Mouse (Mus musculus) embryonic fibroblast, embryonic 13.5 days (primary cell): ENCODE measurements around the gene Kmo. TPM values are rescaled to one million over a fixed set of nuclear protein-coding genes. Genes with fewer than 3 reads are reported as not detected.

ENCODE experiments used
- H3K27ac ChIP-seq: 2 replicates; pipeline ENCODE4 v1.5.1; 2012; ENCODE audit warnings: low read length, control low read depth, inconsistent platforms; ENCODE audit not compliant: insufficient read depth
- H3K4me1 ChIP-seq: 2 replicates; pipeline ENCODE4 v1.6.1; 2011; ENCODE audit warnings: low read length; ENCODE audit not compliant: control insufficient read depth, insufficient read depth
- H3K4me3 ChIP-seq: 2 replicates; pipeline ENCODE4 v1.5.1; 2011; ENCODE audit warnings: mild to moderate bottlenecking, control low read depth, low read length; ENCODE audit not compliant: insufficient read depth
- CTCF ChIP-seq: IDR thresholded peaks from 2 replicates; pipeline ENCODE4 v1.5.1; 2011; ENCODE audit warnings: mild to moderate bottlenecking, control low read depth, low read length, moderate library complexity, borderline replicate concordance; ENCODE audit not compliant: insufficient read depth
- POLR2A ChIP-seq: IDR thresholded peaks from 2 replicates; pipeline ENCODE4 v1.6.1; 2011; ENCODE audit warnings: low read depth, mild to moderate bottlenecking, control low read depth, low read length, moderate library complexity
- polyA plus RNA-seq: library from polyadenylated mRNA; stranded (reverse); fragments of >200 nt; gene quantifications from 2 replicates; pipeline ENCODE4 v1.2.4, GENCODE M21; 2011; ENCODE audit warnings: low read depth; ENCODE audit not compliant: missing spikeins, insufficient read length

Kmo gene
- not detected in 2 replicates for polyA plus RNA-seq

DNA sequence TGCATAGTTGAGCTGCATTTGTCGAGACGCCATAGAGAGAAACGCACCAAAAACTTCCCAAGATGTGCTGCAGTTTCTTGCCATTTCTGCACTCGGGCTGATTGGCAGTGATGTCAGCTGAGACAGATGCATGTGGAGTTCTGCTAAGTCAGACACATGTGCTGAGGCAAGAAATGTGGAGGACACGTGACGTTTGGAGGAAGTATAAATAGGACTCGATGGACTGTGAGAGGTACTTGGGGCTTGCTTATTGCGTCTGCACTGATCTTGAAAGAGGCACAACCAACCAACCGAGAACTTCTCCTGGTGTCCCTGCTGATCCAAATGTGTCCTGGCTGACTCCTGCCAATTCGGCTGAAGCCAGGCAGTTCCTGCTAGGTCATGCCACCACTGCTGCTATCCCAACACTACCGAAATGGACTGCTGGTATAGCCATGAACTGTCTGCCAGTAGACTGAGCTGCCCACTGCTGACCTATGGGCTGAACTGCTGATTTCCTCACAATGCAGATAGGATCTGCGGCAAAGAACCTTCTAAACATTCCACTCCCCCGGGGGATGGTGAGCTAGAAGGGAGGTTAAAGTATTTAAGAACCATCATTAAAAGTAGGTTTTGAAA, at the start of gene Kmo:
Kmo (plus strand) TSS at position 568 of the 618 bp plus-strand sequence.
- Histone ChIP-seq H3K4me1 (peaks cover 2% of the 10 kb centered on the region; the same call in 1 of the 2 replicates), H3K27ac (no peak within 1 kb of the TSS), H3K4me3 (no peak within 1 kb of the TSS)
- TF ChIP-seq POLR2A (no peak), CTCF (no peak)

GRCm38 (mm10) chr1:175574129-175574528, 46.1 kb upstream of the Kmo start:
- Histone ChIP-seq H3K4me1 (no peaks in the 10 kb centered on the region), H3K27ac (no peak overlapping the region), H3K4me3 (no peak overlapping the region)
- TF ChIP-seq POLR2A, result no peak
- TF ChIP-seq CTCF, result no peak

DNA sequence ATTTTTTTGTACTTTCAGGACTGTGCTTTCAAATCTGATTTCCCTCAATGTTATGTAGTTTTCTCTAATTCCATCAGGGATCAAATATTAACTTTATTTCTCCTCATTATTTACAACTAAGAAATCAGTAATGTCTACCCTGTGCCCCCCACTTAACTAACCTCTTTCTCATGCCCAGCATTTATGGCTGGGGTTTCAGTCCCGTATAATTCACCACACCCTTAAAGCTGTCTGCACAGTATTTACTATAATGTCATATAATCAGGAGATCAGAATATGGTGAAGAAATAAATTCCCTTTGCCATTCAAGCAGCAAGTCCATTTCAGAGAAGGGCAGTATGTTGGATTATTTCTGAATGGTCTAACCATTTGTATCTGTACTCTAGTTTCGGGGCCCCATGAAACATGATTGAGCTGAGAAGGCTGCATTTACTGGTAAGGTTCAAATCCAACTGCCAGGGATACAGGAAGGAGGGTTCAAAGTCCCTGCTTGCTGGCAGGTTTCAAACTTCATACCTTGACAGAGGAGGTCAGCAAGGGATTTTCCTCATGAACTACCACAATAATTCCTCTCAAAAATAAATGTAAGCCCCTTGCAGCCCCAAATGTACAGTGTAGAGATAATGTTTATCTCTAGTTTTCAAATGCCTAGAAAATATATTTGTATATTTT, 41.6 kb upstream of the Kmo start:
- Histone ChIP-seq H3K4me3 (no peak overlapping the region), H3K27ac (no peak overlapping the region), H3K4me1 (no peaks in the 10 kb centered on the region)
- TF ChIP-seq CTCF (no peak), POLR2A (no peak)

DNA sequence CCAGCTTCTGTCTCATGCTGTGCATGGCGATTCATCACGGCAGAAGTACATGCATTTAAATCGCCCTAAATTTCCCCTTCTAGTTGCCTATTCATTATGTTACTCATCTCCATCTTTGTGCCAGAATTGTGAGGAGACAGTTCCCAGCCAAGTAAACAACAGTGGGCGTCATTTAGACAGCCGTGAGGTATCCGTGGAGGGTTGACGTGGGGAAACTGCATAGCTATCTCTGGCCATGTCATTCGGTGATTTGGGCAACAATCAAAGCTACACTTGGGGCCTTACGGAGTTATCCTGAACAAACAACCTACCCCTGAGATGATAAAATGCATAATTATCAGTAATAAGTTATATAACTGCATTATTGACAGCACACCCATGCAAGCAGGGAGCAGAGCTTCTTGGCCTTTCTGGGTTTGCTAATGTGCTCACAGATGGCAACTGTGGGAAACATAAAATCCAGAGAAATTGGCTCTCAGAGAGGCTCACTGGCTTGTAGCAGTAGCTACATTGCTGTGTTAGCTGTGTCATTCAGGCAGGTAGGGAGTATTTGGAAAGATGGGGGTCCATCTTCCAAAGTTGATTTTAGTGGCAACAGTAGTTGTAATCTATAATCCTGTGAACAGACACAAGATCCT, 40.5 kb upstream of the Kmo start:
- Histone ChIP-seq H3K27ac (no peak overlapping the region), H3K4me1 (no peaks in the 10 kb centered on the region), H3K4me3 (no peak overlapping the region)
- TF ChIP-seq POLR2A (no peak), CTCF (no peak)

DNA sequence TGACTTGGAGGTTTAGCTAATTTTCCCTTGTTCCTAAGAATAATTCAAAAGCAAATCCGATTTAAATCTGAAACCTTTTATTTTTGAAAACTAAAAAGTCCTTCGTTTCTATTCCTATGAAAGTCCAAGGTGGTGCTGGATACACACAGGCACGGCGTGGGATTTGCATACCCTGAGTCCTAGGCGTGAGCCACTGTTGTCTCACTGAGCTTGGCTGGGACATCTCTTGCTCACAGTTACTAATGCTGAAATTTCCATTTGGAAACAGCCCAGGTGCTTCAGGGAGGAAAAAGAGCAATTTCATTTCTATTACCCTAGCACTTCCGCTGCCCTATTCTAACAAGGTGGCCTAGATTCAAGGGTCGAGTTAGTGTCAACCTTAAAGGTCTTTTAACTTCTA, 39.8 kb upstream of the Kmo start:
- TF ChIP-seq CTCF (no peak), POLR2A (no peak)
- H3K4me1 ChIP-seq, result no peaks in the 10 kb centered on the region

GRCm38 (mm10) chr1:175582799-175583198, 37.4 kb upstream of the Kmo start:
- Histone ChIP-seq H3K27ac (no peak overlapping the region), H3K4me3 (no peak overlapping the region), H3K4me1 (no peaks in the 10 kb centered on the region)
- no peak for TF ChIP-seq POLR2A
- TF ChIP-seq CTCF, result no peak

More for the DNA sequence above, 39.8 kb upstream of the Kmo start:
- no peak overlapping the region for H3K27ac ChIP-seq
- H3K4me3 ChIP-seq, result no peak overlapping the region

DNA sequence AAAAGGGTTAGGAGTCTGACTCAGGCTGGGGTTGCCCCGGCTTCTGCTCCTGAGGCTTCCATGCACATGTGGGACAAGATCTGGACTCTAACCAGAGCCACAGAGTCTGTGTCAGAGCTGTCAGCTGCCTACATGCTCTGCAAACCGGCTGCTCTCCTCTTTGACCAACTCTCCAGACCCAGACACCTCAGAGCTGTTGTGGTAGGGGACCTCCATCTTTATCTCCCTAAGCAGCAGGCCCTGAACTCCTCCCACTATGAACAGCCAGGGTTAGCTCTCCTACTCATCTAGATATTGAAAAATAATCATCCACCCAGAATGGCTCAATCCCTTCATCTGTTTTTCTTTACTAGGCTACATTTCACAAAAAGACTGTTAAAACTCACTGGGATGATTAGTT, 34.9 kb upstream of the Kmo start:
- TF ChIP-seq CTCF, result no peak
- TF ChIP-seq POLR2A, result no peak
- H3K4me3 ChIP-seq, result no peak overlapping the region
- no peaks in the 10 kb centered on the region for H3K4me1 ChIP-seq
- H3K27ac ChIP-seq, result no peak overlapping the region

DNA sequence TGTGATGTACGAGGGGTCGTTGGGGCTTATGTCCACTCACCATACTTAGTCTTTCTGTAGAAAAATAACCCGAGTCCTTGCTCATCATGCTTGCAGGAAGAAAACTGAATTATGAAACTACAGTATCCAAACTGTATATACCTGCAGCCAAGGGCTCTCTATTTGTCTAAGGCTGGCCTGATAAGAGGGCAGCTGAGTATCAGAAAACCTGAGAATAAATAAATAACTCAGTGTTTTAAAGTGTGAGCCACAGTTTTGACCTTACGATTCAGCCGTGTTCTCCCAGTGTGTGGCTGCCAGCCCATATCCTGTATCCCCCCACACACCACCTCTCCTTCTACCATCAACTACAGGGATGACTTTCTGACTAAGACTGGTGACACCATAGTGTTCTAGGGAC, 33.5 kb upstream of the Kmo start:
- Histone ChIP-seq H3K4me3 (no peak overlapping the region), H3K4me1 (no peaks in the 10 kb centered on the region), H3K27ac (no peak overlapping the region)
- TF ChIP-seq POLR2A (no peak), CTCF (no peak)

DNA sequence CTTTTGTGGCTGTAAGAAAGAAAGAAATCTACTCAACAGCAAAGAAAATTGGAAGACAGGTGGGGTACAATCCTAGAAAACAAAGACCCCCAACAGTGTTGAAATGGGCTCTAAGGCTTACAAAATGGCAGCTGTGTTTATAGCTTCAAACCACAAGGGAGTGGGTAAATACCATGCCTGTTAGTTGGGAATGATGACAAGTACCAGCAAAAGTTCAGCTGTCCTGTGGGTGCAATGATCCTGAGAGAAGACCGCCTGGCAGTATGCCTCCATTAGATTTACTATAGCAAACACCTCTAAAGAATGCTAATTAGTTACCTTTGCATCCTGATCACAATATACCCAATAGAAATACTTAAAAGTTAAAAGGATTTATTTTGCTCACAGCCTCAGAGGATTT, 27.3 kb upstream of the Kmo start:
- Histone ChIP-seq H3K4me3 (no peak overlapping the region), H3K27ac (no peak overlapping the region), H3K4me1 (no peaks in the 10 kb centered on the region)
- TF ChIP-seq POLR2A, result no peak
- TF ChIP-seq CTCF, result no peak

DNA sequence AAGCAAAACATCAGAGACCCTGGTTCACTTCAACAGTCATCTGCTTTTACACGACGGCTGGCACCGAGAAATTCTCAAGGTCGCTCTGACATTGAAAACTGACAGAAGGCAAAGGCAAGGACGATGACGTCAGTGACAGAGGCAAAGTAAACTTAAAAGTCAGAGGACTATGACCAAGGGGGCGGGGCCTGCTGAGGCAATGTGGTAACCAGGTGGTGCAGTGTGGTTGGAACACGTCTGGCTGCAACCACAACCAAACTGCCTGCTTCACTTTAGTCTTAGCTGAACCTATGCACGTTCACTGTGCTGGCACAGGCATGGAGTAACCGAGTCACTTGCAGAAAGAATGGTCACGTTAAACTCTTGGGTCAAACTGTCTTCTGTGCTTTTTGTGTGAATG, 17.9 kb upstream of the Kmo start:
- no peaks in the 10 kb centered on the region for H3K4me1 ChIP-seq
- no peak overlapping the region for H3K27ac ChIP-seq
- no peak for TF ChIP-seq CTCF
- TF ChIP-seq POLR2A, result no peak
- H3K4me3 ChIP-seq, result no peak overlapping the region

DNA sequence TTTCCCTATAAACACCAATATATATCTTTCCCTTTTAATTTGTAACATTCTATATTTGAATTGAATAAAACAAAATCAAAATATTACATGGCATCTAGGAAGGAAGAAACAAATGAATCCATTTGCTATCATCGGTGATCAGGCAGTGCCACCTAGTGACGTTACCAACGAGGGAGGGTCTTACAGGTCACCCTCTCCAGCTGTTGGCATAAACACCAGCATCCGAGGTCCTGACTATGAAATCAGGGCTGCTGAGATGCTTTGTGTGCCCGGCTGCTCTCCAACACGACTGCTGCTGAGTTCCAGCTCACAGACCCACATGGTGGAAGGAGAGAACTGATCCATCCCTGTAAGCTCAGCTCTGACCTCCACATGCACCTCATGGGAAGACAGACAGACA, 16.8 kb upstream of the Kmo start:
- Histone ChIP-seq H3K4me3 (no peak overlapping the region), H3K4me1 (no peaks in the 10 kb centered on the region), H3K27ac (no peak overlapping the region)
- TF ChIP-seq CTCF (peak; percentile 57; the same call in 1 of the 2 replicates), POLR2A (no peak)
